Mouse (Mus musculus): Measurements from ENCODE around the gene Fxyd6. TPM values are rescaled to one million over a fixed set of nuclear protein-coding genes. Genes with fewer than 3 reads are reported as not detected.
A peak's percentile ranks its signal among the peaks of the same experiment; 100 is the strongest.

Fxyd6 gene
- total RNA-seq (2014; fragmentation: Nextera tagmentation): not detected in 2 replicates
- not detected in 2 replicates for total RNA-seq (2017)

DNA sequence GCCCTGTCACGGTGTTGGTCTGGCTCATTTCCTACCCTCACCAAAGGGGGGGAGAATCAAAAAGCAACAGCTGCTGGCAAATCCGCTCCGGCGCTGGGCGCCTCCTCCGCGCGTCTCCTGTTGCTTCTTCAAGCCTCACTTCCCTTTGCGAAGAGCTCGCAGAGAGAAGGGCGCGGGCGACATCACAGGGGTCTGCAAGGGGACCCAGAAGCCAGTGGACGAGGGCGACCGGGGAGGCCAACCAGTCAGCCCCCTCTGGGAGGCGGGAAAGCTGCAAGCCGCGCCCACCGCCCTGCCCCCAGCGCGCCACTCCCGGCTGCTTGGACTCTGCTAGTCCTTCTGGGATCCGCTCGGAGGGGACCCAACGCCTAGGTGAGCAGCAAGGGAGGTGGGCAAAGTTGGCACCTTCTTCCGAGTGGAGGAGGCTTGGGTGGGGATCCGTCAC lies at the start of gene Fxyd6:
TSS of gene Fxyd6 (plus strand) at position 69 of the 445 bp plus-strand sequence.
- no peak; the same call in 1 of the 2 replicates for ATAC-seq (replicated peaks; ENCODE audit: poor library complexity, severe bottlenecking)

DNA sequence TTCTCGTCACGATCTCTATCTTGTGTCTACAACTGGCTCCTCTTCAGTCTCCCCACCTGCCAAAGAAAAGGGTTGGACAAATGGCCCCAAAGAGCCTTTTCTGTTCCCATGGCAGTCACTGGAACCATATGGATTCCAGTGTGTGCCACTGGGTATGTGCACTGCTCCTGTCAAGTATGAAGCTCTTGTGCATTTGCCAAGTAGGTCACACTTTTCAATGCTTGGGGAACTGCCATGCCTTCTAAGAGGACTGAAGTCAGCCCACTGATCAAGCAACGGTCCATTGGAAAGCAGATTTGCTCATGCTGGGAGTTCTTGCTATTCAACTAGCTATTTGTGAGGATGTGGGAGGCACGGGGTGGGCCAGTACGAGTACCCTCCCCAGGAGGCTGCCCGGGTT lies 48.5 kb upstream of the Fxyd6 start:
- no peak for ATAC-seq (replicated peaks; ENCODE audit: poor library complexity, severe bottlenecking)

DNA sequence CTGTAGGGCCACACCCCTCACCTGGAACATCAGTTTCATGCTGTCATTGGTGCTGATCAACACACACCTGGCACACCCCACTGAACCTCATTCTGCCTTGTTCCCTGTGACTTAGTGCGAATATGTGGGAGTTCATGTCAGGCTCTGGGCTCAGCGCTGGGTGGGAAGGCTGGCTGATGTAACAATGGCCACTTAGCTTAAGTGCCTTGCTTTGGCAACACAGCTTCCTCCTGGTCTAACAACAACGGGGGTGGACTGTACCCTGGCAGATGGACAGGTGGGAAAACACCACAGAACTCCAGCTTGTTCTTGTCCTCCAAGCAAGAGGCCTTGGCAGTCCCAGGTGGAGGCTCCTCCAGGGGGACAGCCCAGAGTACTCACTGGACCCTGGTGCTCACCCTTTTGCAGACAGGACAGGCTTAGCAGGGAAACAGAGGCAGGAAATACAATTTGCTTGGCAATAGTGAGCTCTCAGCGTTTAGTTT lies 48.0 kb upstream of the Fxyd6 start:
- ATAC-seq (replicated peaks; ENCODE audit: poor library complexity, severe bottlenecking): no peak

DNA sequence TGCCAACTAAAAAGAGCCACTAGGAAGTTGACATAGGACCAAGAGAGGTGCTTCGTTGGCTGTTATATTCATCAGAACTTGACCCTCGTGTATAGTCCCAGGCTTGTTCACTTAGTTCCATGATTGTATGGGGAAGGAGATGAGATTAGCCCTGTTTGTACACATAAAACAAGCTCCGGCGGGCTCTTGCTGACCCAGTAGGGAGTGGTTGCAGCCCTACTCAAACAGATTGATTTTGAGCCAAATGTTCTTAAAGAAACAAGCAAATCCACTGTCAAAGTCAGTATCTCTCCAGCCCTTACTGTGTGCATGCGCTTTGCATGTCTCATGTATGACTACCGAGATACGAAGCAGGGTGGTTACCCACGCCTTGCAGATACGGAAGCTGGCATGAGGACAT lies 43.6 kb upstream of the Fxyd6 start:
- ATAC-seq (replicated peaks; ENCODE audit: poor library complexity, severe bottlenecking): no peak

DNA sequence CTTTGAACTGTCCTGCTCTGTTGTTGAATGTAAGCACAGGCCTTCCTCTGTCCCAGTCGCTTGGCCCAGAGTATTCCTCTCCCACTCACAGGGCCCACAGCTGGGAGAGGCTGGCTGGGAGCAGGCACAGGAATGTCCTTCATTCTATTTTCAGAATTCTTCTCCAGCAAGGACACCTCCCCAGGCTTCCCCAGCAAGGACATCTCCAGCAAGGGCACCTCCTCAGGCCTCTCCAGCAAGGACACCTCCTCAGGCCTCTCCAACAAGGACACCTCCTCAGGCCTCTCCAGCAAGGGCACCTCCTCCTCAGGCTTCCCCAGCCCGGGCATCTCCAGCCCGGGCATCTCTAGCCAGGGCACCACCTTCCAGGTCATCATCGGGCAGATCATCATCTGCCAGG lies 41.7 kb upstream of the Fxyd6 start:
- ATAC-seq (replicated peaks; ENCODE audit: poor library complexity, severe bottlenecking): no peak

DNA sequence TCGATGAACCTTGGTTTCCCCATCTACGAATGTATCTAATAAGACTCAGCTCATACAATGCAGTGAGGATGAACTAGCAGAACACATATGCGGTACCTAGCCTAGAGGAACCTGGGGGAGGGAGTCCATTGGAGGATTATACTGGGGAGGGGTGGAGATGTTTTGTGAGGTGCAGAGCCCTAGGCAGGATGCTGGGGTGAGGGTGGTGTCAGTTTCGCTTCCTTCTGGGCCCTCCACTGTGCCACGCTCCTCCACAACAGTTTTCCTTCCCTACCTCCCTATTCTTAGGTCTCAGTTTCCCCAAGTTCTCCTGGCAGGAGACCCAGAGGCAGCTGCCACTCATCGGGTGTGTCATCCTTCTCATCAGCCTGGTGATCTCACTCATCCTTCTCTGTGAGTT lies 40.4 kb upstream of the Fxyd6 start:
- ATAC-seq (replicated peaks; ENCODE audit: poor library complexity, severe bottlenecking): peak; percentile 69

DNA sequence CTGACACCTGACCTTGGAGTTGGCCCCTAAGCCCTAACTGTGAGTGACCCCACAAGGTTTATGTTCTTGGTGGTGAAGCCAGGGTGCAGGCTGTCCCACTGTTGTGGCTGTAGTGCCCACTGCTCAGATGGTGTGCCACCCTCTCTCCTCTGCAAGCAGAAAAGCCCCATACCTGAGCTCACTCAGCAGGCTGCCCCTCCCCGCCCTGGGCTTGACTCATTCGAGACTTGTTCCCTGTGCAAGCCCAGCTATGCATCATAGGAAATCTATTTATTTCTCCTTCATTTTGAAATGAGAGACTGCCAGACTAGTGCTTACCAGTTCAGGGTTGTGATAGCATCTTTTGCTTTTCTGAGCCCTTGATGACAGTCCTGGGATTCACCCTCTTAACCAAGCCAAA lies 32.6 kb upstream of the Fxyd6 start:
- no peak for ATAC-seq (replicated peaks; ENCODE audit: poor library complexity, severe bottlenecking)

DNA sequence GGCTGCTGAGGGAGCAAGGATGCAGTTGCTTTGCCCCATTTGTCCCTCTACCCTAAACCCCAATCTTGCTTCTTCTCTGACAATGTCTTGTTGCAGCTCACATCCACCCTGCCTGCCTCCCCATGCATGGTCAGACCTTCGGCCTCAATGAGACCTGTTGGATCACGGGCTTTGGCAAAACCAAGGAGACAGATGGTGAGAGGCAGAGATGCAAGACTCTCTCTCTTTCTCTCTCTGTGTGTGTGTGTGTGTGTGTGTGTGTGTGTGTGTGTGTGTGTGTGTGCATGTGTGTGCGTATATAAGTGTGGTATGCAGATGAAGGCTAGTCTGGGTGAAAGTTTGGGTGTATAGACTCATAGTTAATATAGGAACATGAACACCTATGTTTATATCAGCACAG lies 26.9 kb upstream of the Fxyd6 start:
- ATAC-seq (replicated peaks; ENCODE audit: poor library complexity, severe bottlenecking): no peak

DNA sequence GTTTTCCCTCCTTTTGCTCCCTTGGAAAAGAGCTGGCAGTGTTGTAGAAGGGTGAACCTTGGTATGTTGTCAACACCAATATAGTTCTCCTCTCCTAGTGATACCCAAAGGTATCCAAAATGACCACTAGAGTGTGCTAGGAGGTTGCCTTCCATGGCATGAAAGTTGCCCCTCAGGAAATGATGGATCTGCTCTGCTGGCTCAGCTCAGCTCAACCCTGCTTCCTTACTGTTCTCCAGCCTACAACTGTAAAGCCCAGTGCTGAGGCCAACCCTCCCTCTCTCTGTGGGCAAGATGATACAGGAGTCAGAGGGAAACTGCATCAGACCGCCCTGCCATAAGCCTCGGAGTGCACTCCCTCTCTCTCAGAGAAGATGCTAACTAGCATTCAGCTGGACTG lies 24.5 kb upstream of the Fxyd6 start:
- ATAC-seq (replicated peaks; ENCODE audit: poor library complexity, severe bottlenecking): no peak; the same call in 1 of the 2 replicates

DNA sequence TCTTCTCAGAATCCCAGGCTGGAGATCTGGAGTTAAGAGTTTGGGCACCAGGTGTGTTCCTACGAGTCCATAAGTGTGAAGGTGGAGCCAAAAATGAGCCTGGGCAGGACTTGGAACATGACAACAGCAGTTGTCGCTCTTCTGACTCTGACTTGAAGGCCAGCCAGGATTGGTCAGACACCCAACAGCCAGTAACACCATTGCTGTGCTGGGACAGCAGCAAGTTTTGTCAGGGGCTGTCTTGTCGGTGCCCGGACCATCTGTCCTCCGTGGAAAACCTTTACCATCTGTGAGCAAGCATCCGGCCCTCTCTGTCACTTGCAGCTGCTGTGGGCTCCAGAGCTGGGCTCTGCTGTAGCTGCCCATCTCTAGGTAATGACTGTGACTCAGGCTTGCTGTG lies 23.7 kb upstream of the Fxyd6 start:
- no peak for ATAC-seq (replicated peaks; ENCODE audit: poor library complexity, severe bottlenecking)

DNA sequence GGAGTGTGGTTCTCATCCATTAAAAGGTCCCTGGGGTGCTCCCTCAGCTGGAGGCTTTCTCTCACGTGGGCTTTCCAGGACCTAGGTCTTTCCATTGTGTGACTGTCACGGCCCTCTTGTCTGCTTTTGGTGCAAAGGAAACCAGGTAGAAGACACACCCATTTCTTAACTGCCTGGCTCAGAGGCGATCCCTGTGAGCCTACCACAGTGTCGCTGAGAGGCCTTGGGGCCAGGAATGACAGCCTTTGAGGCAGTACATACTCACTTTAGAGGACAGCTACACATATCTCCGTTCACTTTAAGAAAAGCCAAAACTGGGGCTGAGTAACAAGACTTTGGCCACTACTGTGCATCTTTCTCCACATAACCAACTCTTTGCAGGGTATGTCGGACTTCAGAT lies 21.4 kb upstream of the Fxyd6 start:
- no peak for ATAC-seq (replicated peaks; ENCODE audit: poor library complexity, severe bottlenecking)

DNA sequence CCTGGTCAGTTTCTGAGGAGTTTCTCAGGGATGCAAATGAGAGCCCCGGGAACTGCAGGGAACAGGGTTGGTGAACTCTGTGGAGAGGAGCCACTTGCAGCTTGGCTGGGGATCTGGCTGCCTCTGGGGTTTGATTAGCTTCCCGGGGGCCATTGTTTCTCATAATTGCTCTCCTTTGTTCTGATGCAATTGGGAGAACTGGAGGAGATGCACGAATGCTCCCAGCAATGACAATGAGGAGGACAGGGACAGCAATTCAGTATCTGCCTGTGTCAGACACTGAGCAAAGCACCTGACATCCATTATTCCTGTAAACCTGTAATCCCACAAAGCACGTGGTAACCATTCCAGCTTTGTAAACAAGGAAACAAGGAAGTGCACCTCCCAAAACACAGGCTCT lies 20.8 kb upstream of the Fxyd6 start:
- no peak for ATAC-seq (replicated peaks; ENCODE audit: poor library complexity, severe bottlenecking)

DNA sequence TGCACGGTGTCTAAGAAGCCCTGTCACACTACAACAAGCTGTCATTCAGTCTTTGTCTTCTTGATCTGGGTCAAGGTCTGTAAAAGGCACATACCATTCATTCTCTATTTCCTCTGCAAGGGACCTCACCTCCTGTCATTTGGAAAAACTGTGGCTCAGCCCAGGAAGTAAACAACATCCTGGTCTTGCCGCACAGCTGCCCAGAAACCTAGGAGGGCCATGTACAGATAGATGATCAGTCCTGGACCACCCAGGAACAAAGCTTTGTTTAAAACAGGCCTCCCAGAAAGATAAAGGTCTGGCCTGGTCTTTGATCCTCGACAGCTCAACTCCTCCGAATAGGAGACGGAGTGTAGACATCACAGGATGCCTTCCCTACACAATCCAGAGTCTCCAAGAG lies 20.1 kb upstream of the Fxyd6 start:
- ATAC-seq (replicated peaks; ENCODE audit: poor library complexity, severe bottlenecking): no peak

DNA sequence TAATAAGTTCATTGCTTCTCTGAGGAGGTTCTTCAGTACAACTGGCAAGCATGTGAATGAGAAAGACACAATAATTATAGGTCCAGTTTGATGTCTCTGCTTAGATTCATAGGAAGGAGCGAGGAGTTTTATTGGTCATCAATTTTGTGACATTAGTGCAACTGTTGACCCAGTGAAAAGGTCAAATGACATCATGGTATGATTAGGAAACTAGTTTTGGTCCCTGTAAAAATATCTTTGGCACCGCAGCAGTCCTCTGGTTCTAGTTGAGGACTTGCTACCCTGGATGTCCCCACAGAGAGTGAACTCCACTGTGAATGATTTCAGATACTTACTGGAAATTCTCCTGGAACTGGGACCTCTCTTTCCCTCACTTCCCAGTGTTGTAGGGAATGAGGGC lies 14.8 kb upstream of the Fxyd6 start:
- no peak for ATAC-seq (replicated peaks; ENCODE audit: poor library complexity, severe bottlenecking)

DNA sequence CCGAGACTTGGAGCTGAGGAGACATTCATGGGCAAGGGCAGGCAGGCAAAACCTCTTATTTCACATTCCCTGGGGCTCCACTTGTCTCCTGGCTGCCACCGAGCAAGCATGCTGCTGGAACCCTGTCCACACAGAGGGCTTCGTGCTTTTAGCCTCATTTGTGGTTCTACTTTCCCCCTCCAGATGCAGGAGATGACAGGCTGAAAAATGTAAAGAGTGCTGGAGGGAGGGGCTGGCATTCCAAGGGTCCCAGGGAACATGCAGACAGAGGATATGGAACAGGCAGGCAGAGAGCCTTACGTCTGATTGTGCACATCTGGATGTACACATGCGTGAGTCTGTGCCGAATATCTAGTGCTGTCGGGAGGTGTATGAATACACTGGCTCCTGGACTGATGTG lies 11.6 kb upstream of the Fxyd6 start:
- ATAC-seq (replicated peaks; ENCODE audit: poor library complexity, severe bottlenecking): no peak

DNA sequence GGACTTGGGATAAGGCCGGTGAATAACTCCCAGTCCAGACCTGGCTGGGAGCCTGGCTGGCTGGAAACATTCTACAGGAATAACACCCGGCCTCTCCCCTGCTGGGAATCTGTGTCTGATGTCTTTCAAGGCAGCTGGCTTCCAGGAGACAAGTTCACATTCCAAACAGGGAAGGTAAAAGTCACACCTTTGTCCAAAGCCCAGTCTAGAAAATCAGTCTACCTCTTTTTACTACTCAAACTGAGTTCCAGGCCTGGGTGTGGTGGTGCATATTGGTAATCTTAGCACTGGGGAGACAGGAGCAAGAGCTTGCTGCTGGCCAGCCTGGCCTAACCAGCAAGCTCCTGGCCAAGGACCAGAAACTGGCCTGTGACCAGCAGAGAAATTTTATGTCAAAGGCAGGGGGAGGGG lies 7.9 kb upstream of the Fxyd6 start:
- no peak for ATAC-seq (replicated peaks; ENCODE audit: poor library complexity, severe bottlenecking)

DNA sequence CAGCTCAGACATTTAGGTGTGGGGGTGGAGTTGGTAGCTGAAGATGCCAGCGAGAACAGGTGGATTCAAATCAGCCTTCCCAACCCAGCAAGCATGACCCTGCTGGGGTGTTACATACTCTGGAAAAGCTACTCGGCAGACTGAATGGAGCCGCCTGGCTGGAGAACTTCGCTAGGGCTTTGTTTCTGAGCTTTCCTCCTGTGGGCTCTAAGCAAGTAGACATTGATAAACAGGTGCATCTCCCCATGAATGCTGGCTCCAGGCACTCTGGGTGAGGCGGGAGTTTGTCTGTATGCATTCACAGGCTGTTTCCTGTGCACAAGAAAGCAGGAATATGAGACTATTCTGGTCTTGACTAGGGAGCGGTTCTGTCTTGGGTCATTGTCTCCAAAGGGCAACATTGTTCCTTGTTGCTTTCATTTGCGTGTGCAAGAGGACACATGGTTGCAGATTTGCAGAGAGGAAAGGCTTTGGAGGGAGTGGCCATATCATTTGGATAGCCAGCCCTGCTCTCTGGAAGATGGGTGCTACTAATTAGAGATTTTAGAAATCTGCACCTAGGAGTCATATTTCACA lies 6.3 kb upstream of the Fxyd6 start:
- no peak for ATAC-seq (replicated peaks; ENCODE audit: poor library complexity, severe bottlenecking)

DNA sequence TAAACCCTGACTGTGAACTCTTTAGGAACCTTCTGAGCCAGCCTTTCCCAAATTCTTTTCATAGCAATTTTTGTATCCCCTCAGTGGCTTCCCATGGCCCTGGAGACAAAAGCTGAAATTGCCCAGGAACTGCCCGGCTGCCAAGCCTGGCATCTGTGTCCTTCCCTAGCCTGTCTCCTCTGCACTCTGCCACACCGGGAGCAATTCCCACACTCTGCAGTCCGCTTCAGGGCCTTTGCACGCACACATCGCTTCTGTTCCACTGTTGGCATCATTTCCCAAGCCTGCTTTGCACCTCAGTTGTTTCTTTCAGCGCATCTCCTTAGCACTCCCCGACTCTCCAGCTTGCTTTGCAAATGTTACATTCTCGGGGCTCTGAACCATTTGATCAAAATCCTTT lies 2.3 kb upstream of the Fxyd6 start:
- no peak for ATAC-seq (replicated peaks; ENCODE audit: poor library complexity, severe bottlenecking)

DNA sequence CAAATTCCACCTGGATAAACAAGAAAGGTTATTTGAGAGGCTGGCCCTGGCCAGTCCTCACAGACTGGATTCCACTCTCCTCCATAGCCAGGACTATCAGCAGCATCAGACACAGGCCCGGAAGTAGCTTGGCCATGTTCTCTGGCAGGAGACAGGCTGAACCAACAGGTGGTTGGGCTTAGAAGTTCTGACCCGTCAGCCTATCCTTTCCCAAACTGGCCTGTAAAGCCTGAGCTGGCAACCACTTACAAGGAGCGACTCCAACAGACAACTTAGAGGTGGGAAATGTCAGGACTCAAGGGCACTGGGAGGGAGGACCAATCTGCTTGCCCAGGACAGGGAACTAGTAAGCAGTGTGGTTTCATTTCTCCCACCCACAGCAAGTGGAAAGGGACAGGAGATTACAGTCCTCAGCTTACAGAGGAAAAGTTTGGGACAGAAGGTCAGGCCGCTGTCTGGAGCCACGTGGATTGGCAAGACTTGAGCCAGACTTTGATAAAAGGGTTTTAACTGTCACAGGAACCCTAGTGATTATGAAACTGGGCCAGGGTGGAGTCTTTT lies 1.6 kb upstream of the Fxyd6 start:
- ATAC-seq (replicated peaks; ENCODE audit: poor library complexity, severe bottlenecking): peak; percentile 20

DNA sequence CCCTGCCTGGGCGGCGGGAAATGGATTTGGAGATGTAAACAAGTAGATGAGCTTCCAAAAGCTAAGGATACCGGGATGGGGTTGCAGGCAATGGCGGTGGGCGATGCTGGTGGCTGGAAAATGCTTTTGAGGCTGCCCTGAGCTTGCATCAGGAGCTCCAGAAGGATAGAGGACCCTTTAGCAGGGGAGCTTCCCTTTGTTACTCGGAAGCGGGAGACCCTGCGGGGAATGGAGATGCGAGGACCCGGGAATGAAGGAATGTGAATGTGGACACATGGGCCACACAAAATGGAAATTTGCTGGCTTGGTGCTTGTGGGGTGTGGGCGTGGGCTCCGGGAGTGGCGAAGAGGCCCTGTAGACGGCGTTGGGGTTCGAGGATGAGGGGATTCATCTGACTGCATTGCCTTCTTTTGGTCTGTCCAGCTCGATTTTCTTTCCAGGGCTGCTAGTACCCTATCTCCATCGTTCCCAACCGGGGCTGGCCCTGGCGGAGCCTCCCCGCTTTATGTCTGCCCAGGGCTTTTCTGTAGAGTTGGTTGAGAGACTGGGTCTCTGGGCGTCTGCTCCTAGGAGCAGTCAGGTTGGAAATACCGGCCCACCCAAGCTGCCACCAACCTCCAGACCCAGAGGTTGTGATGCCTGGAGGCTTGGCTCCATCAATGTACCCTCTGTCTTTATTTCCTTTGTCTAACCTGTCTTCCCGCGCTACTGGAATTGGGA lies 791 bp downstream of the Fxyd6 start:
- ATAC-seq (replicated peaks; ENCODE audit: poor library complexity, severe bottlenecking): no peak

DNA sequence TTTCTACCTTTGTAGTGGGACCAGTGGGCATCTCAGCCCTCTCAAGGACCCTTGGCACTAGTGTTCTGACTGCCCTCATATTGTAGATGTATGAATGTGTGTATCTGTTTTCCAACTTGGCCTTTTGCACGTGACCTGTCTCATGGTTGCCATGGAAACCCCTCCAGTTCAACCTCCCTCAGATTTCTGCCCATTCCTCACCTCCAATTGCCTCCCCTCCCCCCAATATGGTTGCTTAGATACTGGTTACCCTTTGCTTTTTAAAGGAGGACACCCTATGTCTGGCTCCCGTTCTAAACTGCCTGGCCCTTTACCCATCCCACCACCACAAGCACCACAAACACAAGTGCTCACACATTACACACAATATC lies 1.3 kb downstream of the Fxyd6 start:
- ATAC-seq (replicated peaks; ENCODE audit: poor library complexity, severe bottlenecking): no peak

DNA sequence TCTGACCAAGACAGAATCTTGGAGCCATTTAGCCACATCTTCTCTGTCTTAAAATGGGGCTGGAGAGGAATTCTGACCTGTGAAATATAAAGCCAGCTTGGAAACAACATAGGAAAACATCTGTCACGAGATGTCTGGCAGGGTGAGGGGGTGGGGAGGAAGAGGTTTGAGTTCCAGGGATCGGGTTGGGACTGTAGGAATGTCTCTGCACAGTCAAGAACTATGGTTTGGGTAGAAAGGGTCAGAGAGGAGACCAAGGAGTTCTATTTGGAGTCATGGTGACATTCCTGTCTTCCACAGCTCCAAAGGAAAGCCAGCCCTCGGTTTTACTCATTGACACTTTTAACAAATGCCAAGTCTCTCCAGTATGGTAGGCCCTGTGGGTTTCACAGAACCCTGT lies 3.9 kb downstream of the Fxyd6 start:
- ATAC-seq (replicated peaks; ENCODE audit: poor library complexity, severe bottlenecking): no peak
